Mouse (Mus musculus): ENCODE results near the gene Tiam1.

The Tiam1 gene

DNA sequence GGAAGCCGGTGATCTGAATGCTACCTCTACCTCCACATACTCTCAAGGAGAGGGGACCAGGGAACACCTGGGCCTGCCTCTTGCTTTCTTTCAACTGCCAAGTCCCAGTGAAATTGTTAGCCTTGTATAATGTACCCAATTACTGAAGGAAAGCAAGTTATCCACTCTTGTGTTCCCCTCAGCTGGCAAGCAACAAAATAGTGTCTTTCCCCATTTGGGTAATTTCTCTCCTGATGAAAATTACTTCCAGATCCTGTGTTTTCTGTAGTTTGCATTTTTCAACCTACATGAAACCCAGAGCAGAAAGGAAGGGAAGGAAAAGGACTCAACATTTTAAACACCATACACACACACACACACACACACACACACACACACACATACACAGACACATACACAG is 195.5 kb downstream of the Tiam1 start:
- DNase-seq: no peak

DNA sequence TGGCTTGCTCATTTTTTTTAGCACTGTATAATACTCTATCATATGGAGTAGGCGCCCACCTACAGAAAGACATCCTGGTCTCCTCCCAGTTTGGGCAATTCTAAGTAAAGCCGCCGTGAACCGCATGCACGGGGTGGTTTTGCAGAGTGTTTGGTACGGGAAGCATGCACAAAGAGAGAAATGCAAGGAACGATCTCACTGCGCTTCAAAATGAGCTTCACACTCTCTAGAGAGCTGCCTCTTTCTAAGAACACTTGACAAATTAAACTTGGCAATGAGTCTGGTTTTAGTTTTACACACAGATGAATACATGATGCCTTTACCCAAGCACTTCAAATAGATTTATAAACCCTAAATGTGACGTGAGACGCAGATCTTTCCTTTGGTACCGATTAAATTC is 196.8 kb downstream of the Tiam1 start:
- DNase-seq: no peak

DNA sequence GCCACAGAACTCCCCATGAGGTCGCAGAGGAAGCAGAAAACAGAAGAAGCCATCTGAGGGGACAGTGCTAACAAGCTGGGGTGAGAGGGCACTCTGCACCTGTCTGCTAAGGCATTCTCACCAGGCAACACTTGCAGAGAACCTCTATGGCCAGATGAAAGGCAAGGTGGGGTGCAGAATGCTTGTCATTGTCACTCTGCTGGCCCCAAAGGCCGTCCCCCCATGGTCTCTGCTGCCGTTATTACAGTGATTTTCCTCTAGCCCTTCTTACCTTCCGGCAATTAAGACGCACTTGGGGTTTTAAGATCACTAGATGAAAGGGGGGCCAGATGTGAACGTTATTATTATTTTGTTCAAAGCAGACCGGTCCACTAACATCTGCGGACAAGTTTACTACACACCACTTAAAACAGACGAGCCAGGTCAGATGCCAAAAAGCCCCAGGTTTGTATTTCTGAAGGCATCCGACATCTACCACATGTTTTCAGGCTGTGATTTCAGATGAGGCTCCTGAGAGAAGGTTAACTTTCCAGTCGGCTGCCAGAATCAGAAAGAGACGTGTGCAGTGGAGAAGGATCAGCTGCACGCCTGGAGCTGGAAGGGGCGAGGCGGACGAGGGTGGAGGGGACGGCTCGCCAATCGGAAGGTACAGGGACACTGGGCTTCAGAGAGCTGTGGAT is 198.8 kb downstream of the Tiam1 start:
- DNase-seq: no peak

DNA sequence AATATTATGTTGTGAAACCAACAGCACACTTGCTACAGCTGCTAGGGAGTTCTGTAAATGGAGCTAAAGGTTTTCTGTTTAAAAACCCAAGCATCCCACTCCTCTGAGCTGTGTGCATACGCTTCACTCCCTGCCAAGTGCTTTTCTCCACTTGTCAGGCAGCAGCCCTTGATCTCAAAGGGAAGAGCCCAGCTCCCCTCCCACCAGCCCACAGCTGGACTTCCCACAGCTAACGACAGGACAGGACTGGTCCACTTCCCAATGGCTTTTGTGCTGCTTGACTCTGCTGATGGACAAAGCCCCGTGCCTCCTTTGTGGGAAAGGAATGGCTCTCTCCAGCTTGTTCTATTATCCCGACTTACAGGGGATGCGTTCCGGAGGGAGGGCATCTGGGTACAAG is 199.5 kb downstream of the Tiam1 start:
- DNase-seq: no peak

DNA sequence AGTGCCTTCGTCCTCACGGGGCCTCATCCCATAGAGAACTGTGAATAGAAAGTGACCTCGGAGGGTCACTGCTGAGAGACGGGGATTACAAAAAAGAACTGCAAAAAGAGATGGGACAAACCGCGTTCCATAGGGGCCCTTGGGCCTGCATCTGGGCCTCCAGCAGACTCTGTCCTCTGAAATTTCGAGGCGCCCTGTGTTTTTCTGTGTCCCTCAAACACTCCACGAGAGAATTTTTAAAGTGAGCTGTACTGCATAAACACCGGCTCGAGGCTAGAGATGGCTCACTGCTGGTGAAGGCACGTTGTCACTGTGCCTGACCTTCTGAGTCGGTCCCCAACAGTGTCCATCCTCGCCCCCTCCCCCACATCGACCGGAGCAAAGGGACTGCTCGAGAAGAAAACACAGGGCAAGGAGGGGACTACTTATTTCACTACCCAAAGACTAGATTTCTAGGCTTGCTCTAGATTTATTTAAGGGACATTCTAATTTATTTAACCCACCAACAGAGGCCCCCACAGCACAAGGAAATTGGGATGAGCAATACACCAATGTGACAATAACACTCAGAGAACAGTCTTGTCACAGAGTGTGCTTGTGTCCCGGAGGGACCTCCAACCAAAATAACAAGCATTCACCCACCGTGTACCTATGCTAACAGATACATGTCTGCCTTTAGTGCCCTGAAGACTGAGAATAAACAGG is 200.2 kb downstream of the Tiam1 start:
- peak; percentile 24 to 37 for DNase-seq

DNA sequence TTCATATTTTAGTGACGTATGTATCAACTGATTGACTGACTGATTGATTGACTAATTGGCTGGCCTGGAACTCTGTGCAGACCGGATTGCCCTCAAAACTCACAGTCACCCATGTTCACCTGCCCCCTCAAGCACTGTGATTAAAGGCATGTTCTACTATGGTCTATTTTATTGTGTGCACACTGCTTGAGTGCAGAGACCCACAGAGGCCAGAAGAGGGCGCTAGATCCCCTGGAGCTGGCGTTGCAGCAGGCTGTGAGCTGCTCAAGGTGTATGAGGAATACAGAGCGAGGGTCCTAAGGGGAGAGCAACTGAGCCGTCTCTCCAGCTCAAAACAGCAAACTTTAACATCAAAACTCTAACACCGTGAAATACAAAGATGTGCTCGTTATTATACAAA is 202.9 kb downstream of the Tiam1 start:
- peak; percentile 9 to 11 for DNase-seq

DNA sequence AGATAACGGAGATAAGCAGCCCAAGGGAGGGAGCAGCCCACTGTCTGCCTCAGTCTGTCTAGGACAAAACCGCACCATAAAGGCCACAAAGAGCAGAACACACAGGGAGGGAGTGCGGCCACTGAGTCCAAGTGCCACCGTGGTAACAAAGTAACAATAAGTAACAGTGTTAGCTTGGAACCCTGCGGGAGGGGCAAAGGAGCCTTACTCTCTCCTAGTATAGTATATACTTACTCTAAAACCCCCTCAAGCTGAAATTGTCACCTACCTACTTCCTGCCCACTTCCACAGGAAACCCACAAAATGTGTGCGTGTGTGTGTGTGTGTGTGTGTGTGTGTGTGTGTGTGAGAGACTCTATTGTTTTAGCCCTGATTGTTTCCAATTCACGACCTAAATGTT is 205.3 kb downstream of the Tiam1 start:
- peak; percentile 50 for DNase-seq

DNA sequence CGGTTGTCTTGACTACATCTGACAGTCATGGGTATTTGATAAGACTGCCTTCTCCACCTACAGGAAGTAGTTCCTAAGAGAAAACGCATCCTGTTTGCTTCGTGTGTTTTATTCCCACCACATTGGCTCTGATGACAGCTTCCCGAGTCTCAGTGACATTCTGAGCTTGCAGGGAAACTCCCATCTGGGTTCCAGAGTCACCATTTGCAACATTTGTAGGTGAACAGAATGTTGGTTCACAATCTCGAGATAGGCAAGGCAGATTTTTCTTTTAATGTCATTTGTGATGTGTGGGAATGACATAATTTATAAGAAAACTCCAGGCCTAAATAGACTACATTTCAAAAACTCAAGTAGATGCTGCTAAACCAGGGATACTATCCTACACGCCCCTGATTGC is 207.0 kb downstream of the Tiam1 start:
- no peak for DNase-seq

DNA sequence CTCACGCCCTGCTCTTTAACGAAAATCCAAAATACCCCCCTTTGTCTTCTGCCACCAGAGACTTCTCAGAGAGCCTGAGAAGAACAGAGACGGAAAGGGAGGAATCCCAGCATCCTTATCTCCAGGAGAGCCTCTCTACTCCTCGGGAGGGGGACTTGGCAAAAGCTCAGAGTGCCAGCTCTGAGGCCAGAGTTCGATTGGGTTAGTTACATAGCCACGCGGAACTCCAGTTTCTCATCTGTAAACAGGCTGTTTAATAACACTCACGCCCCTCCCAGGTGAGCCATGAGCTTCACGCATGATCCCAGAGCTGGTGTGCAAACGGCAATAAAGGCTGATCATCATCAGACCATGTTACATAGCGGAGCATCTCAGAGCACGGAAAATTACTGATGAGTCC is 208.2 kb downstream of the Tiam1 start:
- DNase-seq: no peak

DNA sequence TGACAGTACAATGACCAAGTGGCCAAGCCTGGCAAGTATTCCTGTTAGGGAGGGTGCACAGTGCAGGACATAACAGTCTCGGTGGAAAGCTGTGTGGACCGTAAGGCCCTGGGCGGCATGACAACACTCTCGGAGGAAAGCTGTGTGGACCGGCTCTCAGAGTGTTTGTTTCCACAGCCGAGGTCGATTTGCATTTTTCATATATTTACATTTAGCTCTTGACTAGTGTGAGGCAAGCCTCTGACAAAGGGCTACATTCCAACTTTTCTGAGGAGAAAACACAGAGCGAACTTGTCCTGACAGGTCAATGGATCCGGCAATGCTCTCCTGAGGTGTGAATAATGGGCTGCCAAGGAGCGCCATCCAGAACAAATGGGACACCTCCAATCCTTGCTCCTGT is 209.0 kb downstream of the Tiam1 start:
- DNase-seq: no peak

DNA sequence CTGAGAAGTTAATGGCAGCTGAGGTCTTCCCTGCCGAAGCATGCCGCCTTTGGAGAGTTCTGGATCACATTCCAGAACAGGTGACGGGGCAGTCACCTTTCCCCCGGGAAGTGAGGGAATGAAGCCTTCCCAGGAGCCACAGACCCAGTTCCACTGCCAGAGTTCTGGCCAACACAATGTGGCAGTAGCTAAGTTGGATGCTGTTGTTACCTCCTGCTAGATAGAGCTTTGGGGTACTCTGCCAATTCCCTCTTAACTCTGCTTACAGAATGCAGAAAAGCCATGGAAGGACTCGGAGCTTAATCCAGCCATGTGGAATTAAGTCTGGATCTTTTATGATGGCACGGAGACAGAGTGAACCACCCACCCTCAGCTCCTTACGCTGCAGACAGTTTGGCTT is 209.6 kb downstream of the Tiam1 start:
- no peak for DNase-seq

DNA sequence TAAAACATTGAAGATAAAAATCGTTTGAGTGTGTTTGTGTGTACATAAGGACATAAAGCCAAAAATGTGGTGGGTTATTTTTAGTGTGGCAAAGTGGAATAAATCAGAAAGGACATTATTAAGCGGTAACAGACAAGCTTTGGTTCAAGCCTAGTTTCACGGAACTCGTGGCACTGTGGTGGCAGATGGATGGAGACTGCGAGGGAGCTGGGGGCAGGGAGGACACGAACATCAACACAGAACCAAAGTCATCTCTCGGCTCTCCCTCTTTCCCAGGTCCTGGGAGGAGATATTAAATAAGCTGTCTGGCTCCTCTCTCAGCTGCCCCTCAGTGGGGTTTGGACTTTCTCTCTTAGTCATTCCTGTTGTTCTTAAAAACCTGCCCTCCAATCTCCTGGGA is 215.0 kb downstream of the Tiam1 start:
- no peak for DNase-seq

DNA sequence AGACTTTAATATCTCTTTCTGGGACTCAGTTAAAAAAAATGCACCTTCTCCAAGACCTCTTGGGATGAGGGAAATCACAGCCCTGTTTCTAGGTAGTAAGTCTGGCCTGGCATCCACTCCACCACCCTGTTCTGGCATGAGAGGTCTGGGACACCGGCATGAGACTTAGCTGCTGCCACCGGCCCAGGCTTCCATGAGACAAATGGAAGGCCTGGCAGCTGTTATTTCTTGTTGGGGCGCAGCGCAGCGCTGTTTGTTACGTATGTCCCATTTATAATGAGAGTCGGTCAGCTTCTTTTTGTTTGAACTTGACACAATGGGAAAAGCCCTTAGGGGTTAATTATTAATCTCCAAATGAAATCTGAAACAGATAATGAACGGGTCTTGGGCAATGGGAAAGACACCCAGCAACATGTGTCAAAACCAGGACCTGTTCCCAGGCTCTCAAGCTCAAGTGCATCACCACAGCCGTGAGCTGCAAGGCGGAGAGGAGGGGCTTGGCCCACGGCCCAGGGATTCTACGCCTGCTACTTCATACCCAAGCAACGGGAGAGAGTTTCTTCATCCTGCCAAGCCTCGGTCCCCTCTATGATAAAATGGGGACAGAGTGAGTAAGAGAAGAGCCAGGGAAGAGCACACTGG is 219.2 kb downstream of the Tiam1 start:
- no peak for DNase-seq

DNA sequence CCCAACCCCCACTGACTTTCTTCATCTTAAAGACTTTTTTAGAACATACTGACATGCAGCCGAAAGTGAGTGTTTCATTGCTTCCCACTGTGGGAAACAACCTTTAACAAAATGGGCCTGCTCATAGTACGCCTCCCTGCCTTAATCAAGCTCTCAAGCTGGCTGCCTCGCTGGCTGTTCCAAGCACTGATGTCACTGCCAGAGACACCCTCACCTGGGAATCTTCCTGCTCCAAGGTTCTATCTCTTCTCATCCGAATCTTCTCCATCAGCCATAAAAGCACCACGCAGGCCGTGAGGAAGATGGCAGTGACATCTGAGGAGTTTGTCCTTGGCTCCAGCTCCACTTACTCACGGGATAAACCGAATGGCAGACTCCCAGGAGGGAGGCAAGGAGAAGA is 220.3 kb downstream of the Tiam1 start:
- DNase-seq: no peak

DNA sequence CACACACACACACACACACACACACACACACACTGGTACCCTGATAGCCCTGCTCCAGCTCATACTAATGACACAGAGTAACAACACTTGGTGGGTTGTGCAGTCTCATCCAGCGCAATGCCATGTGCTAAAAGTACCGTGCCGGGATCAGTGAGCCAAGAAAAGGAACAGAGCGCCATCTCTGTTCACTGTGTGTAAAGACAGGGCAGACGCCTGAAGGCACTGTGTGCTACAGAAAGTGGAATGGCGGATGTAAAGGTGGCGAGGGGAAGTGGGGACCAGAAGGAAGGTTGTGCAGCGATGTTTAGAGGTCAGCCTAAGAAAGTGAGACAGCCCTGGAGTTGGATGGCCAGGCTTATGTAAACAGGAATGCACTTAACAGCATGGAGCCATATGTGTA is 221.1 kb downstream of the Tiam1 start:
- DNase-seq: no peak

DNA sequence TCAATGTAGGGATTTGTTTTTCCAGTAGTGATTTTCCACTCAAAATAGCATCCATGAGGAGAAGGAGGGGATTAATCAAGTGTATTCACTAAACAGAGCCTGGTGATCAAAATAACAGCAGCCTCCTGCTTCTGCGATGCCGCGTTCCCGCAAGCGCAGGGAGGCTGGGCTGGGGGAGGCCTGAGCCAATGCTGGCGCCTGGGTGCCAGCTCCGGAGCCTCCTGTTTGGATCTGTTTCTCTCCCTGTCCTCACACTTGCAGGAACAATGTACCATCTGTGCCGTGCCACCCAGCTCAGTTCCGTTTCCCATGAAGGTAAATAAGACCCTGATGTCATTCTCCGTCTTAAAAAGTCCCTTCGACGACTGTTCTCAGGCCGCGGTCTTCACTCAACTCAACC is 222.2 kb downstream of the Tiam1 start:
- no peak for DNase-seq

DNA sequence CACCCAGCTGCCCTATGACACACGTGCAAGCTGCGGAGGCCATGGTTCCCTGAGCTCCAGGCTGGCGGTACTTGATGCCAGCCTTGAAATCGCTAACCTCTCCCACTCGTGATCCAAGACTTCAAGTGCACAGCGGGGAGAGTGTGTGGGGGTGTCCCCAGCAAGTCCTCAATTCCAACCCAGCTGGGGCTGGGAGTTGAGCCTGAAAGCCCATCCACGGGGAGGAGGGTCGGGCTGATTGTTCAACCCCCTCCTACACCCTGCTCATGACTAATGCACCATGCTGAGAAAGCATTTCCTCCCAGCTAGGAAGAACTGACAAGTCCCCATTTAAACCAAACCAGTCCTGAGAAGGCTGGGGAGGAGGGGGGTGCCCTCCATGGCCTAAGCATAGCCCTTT is 223.2 kb downstream of the Tiam1 start:
- no peak for DNase-seq

DNA sequence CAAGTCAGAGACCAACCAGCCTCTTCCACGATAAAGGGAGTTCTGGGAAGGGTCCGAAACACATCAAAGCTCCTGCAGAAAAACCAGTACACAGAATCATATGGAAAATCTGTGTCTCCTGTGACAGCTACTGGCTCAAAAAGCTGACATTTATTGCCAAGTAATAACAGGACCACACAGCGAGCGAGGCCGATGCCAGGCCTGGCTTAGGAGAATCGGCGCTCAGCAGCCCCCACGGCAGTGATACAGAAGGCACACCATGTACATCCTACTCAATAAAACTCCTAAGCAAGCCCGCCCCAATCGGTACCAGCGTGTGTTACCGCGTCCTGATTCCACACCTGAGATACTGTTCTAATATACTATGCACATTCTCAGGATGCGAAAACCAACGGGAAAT is 226.2 kb downstream of the Tiam1 start:
- DNase-seq: no peak

DNA sequence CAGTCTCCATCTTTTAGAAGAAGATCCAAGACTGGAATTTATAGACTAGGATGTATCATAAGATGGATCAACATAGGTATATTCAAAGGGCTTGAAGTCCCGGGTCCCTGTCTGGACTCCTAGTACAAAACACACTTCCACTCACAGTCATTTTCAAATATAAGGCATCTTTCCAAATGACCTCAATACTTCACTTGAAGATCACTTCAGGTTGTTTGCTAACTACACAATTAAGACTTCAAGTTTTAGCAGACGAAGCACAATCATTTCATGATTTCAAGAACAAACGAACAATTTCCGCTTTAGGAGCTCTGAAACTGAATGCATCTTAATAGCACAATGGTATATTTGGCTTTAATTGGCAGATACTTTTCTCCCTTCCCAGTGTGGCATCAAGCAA is 228.6 kb downstream of the Tiam1 start:
- no peak for DNase-seq

DNA sequence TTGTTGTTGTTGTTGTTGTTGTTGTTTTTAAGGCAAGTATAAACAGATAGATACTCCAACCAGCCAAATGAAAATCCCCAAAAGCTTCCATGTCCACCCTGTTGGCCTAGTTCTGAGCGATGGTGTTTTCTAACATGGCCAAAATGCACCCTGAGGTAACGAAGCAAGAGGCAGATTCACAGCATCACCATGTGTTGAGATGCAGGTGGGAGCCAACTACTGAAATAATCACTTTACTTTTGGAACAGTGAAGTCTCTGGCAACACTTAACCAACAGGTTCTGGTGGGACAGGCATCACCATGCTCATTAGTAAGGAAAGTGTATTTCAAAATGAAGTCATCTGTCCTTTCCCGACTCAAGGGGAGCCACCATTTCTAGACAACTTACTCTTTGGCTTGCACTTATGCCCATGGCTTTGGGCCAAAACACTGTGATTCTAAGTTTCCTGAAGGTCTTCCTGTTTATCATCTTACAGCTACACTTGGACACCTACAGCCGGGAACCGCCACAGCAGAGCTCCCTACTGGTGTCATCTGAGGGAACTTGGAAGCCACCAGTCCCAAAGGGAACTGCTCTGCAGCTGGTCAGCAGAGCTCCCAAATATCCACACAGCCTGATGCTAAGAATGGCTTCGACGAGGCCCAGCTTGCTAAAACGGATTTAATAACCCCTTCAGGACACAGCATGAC is 230.7 kb downstream of the Tiam1 start:
- no peak for DNase-seq

DNA sequence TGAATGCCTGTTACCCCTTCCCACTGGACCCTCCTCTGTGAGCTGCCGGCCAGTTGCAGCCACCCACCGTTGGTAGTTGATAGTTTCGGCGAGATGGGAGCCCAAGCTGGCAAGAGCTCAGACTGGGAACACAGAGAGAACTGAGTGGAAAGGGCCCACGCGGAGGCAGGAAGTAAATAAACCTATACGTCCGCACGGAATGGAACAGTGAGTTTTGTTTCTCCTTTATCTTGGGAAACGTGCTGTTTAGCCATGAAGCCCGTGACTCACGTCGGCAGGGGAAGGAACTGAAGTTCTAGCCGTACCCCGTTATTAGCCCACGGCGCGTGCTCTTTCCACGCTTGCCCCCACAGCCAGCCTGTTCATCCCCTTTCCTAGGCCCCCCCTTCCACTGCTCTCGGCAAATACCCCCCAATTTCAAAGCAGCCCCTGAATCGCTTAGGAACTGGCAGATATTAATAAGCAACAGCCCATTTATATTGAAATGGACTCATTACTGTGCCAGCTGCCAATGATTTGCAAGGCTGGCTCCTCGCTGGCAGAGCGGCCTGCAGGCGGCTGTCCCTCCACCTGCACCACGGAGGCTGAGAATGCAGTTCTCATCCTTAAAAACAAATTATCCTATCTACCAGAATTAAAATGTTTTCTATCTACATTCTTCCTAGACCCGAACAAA is 234.0 kb downstream of the Tiam1 start:
- DNase-seq: no peak

DNA sequence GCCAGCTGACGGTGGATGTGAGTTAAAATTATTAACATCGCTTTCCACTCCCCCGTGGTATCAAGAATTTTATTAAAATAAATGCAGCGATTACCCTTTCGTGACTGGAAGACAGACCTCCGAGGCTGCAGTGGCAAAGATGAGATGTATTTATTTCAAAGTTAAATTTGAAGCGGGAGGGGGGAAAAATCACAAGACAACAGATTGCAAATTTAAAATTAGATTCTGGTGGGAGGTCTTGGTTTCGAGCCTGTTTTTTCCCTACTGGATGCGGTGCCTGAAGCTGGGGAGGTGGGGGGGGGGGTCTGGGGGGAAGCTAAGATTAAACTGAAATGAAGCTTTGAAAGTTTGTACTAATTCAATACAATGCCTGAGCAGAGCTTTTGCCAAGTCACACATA is 235.9 kb downstream of the Tiam1 start:
- no peak for DNase-seq

DNA sequence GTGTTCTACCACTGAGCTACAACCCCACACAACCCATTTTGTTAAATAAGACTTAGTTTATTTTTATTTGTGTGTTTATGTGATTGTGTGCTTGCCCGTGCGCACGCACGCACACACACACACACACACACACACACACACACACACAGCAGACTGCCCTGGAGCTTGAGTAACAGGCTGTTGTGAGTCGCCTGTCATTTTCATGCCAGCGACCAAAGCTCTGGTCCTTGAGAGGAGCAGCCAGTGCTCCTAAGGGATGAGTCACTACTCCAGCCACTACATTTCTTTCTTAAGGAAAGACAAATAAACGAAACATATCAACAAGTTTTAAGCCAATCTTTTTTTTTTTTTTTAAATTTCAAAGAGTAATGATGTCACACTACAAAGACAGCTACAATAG is 236.7 kb downstream of the Tiam1 start:
- no peak for DNase-seq
